Mouse (Mus musculus) G1E (cell line): ENCODE data around the gene Grtp1. TPM values are rescaled to one million over a fixed set of nuclear protein-coding genes. Genes with fewer than 3 reads are reported as not detected.

ENCODE experiments used
- ATAC-seq: 2 replicates; pipeline ENCODE4 v1.8.0; 2016; ENCODE audit warnings: mild to moderate bottlenecking; ENCODE audit not compliant: insufficient number of reproducible peaks, poor library complexity, low FRiP score, severe bottlenecking; ENCODE audit errors: extremely low read depth
- DNase-seq: peaks from one replicate; pipeline ENCODE4 v3.0.0; 2012; ENCODE audit warnings: low spot score
- H3K27me3 ChIP-seq: 2 replicates; pipeline ENCODE4 v1.6.1; 2012; ENCODE audit warnings: mild to moderate bottlenecking, low read length, inconsistent platforms; ENCODE audit not compliant: insufficient read depth
- H3K36me3 ChIP-seq: replicated peaks from 2 replicates; pipeline ENCODE3; 2012; ENCODE audit warnings: mild to moderate bottlenecking, inconsistent platforms
- H3K4me1 ChIP-seq: 2 replicates; pipeline ENCODE4 v1.6.1; 2012; ENCODE audit warnings: low read depth, low read length, inconsistent platforms, mixed read lengths; ENCODE audit not compliant: insufficient read depth
- H3K4me3 ChIP-seq: 2 replicates; pipeline ENCODE4 v1.5.1; 2012; ENCODE audit warnings: low read depth, mild to moderate bottlenecking, inconsistent platforms, low read length, moderate library complexity, mixed read lengths
- H3K9me3 ChIP-seq: replicated peaks from 2 replicates; pipeline ENCODE4 v1.6.1; 2012; ENCODE audit warnings: inconsistent platforms
- CTCF ChIP-seq: IDR thresholded peaks from 2 replicates; pipeline ENCODE4 v1.5.1; 2012; ENCODE audit warnings: low read depth, low read length, inconsistent platforms, mixed read lengths
- GATA1 ChIP-seq: IDR thresholded peaks from 2 replicates; pipeline ENCODE4 v1.6.1; 2012; ENCODE audit warnings: borderline replicate concordance, low read length, inconsistent platforms, mixed read lengths
- GATA2 ChIP-seq: IDR thresholded peaks from 2 replicates; pipeline ENCODE4 v1.6.1; 2012; ENCODE audit warnings: low read depth, low read length, inconsistent platforms, borderline replicate concordance
- POLR2AphosphoS5 ChIP-seq: IDR thresholded peaks from 2 replicates; pipeline ENCODE4 v1.6.1; 2012; ENCODE audit warnings: low read depth, low read length, inconsistent platforms; ENCODE audit not compliant: insufficient replicate concordance
- TAL1 ChIP-seq: conservative IDR thresholded peaks from 2 replicates; pipeline ENCODE4 v1.6.1; 2012; ENCODE audit warnings: low read depth, low read length, inconsistent platforms, mixed read lengths
- polyA plus RNA-seq: library from polyadenylated mRNA; stranded (reverse); fragments of >175 nt; gene quantifications from 2 replicates; pipeline ENCODE4 v1.2.3, GENCODE M21; 2012
- total RNA-seq, 2 experiments: library from RNA; stranded (forward) in 1 of 2; stranded (reverse) in 1 of 2; fragments of 200-1000 nt in 1 of 2; fragments of >200 nt in 1 of 2; fragmentation: Nextera tagmentation in 1 of 2; gene quantifications; 2 replicates each; pipeline ENCODE4 v1.2.3; 2014 to 2017

The Grtp1 gene
- total and polyA plus RNA-seq, 3 experiments, result 7.4 to 17.4 (median 10.7) TPM

DNA sequence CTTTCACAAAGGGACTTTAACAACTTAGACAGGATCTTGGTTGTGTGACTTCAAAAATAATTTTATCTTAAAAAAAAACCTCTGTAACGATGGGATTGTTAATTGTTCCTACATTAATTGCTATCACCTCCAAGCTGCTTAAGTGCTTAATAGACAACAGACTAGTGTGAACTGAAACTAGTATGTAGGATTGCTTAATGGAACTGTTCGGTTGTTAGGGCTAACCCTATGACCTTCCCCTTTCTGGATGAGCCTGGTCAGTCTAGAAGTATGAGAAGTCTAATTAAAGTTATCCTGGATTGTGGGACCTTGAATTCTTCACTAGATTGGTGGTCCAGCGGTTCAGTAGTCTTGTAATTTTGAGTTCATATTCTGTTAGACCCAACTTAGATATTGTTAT, 39.7 kb downstream of the Grtp1 start:
- H3K27me3 ChIP-seq, result no peaks in the 10 kb centered on the region
- H3K9me3 ChIP-seq, result no peaks in the 10 kb centered on the region
- DNase-seq (no peak), ATAC-seq (no peak)
- H3K4me1 ChIP-seq, result peaks cover 61% of the 10 kb centered on the region
- TF ChIP-seq POLR2AphosphoS5, result no peak
- no peak for TF ChIP-seq GATA1
- no peak for TF ChIP-seq CTCF
- TF ChIP-seq GATA2, result no peak
- no peak for TF ChIP-seq TAL1
- H3K4me3 ChIP-seq, result peak overlapping the region; percentile 97; the same call in 1 of the 2 replicates
- peaks cover 41% of the 10 kb centered on the region for H3K36me3 ChIP-seq

DNA sequence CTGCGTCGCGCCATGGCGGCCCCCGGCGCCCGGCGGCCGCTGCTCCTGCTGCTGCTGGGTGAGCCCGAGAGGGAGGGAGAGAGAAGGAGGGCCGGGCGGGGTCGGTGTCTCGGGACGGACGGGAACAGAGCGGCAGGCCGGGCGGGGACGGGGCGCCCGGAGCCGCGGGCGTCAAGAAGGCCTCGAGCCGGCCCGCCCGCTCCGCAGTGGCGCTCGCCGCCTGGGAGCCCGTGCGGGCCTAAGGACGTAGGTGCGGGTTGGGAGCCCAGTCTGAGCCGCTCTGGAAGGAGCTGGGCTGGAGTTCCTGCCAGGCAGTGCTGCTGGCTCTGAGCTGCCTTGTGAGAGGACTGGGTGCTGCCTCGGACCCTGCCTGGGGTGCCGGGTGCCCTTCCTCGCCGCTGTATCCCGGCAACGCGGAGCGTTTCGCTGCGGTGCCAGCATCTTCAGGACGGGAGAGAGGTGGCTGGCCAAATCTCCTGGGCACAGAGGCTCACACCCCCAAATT, 41.0 kb downstream of the Grtp1 start:
- no peak for ATAC-seq
- peak overlapping the region; percentile 97 for H3K4me3 ChIP-seq
- TF ChIP-seq CTCF, result no peak
- TF ChIP-seq GATA2, result no peak
- no peak for TF ChIP-seq GATA1
- no peak for TF ChIP-seq POLR2AphosphoS5
- no peak for TF ChIP-seq TAL1
- no peaks in the 10 kb centered on the region for H3K9me3 ChIP-seq
- H3K4me1 ChIP-seq, result peaks cover 51% of the 10 kb centered on the region
- DNase-seq, result no peak
- H3K36me3 ChIP-seq, result peaks cover 41% of the 10 kb centered on the region
- H3K27me3 ChIP-seq, result no peaks in the 10 kb centered on the region

DNA sequence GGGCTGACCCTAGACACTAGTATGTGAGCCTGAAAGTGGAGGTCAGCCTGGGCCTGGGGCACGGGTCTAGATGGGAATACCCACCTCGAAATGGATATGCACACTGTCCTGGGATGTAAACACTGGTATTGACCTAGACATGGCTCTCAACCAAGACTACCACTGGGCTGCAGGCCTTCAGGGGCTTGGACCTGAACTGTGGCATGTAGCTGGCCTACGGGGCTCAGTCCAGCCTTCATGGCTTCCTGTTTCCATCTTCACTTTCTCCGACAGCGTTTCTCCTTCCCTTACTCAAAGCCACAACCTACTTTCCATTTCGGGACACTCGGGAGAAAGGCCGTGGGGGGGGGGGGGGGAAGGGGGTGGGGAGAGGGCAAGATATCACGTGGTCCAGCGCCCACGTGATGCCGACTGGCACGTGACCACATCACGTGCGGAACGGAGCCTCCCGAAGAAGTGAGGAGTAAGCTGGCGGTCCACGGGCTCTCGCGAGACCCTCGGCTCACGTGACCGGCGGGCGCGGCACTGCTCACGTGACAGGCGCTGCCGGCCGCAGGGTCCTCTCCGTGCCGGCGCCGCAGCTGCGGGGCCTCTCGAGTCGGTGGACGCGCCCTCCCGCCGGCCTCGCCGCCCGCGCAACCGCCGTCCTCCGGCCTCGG, 41.6 kb downstream of the Grtp1 start, which contains the start of gene Lamp1:
TSS of gene Lamp1 (plus strand) at position 444 of the 659 bp plus-strand sequence.
- H3K4me3 ChIP-seq, result peak within 1 kb of the TSS; percentile 97
- peaks cover 45% of the 10 kb centered on the region for H3K4me1 ChIP-seq
- ATAC-seq (peak; percentile 43), DNase-seq (peak; percentile 91)
- TF ChIP-seq POLR2AphosphoS5, result no peak
- TF ChIP-seq TAL1, result no peak
- no peak for TF ChIP-seq CTCF
- no peak; the same call in 1 of the 2 replicates for TF ChIP-seq GATA2
- TF ChIP-seq GATA1, result no peak
- H3K36me3 ChIP-seq, result peaks cover 40% of the 10 kb centered on the region
- no peaks in the 10 kb centered on the region for H3K9me3 ChIP-seq
- H3K27me3 ChIP-seq, result no peaks in the 10 kb centered on the region

DNA sequence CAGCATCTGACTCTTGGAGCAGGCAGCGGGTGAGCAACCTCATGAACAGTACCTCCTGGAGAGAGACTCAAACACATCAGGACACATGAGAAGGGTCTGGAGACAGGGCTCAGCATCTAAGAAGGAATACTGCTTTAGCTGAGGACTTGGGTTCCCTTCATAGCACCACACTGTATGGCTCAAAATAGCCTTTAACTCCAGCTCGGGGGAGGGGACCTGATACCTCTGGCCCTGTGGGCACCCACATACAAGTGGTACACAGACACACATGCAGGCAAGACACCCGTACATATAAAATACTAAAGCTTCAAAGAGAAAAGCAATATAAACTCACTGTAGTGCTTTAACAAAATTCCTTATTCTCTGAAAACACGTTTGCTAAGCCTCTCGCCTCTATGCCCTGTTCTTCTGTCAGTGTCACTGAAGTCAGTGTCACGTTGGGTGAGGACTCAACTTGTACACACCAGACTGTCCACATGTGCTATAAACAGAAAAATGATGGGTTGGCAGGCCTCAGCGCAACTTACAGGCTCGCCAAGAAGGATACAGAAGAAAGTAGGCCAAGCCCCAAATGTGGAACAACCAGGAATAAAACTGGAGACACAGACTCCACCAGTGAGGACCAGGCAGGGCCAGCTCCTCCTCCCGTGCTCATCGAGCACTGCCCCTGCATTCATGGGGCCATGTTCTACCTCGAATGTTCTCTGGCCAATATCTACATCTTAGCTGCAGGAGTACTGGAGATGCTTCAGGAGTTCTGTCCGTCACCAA, 43.9 kb downstream of the Grtp1 start:
- ATAC-seq (no peak), DNase-seq (no peak)
- TF ChIP-seq CTCF (no peak), POLR2AphosphoS5 (no peak), GATA1 (no peak), GATA2 (no peak), TAL1 (no peak)
- H3K9me3 ChIP-seq, result no peaks in the 10 kb centered on the region
- no peaks in the 10 kb centered on the region for H3K27me3 ChIP-seq
- no peak overlapping the region for H3K4me3 ChIP-seq
- H3K4me1 ChIP-seq, result peaks cover 22% of the 10 kb centered on the region
- peaks cover 41% of the 10 kb centered on the region for H3K36me3 ChIP-seq

DNA sequence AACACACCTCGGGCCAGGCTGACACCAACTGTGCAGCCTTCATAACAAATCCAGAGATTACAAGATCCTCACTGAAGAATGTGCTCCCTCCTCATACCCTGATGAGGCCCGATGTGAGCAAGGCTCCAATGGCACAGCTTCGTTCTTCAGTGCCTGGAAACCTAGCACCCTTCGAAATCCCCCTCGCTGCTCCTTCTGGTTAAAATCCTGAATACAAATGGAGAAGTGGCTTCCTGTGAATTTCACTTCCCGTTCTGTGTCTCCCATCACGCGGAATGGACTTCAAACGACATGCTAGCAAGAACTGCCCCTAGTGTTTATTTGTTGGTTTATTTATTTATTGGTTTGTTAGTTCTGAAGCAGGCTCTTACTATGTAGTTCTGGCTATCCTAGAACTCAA, 45.1 kb downstream of the Grtp1 start:
- Histone ChIP-seq H3K4me3 (no peak overlapping the region), H3K4me1 (peaks cover 11% of the 10 kb centered on the region), H3K9me3 (no peaks in the 10 kb centered on the region), H3K27me3 (no peaks in the 10 kb centered on the region), H3K36me3 (peaks cover 45% of the 10 kb centered on the region)
- TF ChIP-seq CTCF, result no peak
- TF ChIP-seq GATA1, result no peak
- TF ChIP-seq TAL1, result no peak
- TF ChIP-seq POLR2AphosphoS5, result no peak
- no peak for TF ChIP-seq GATA2
- ATAC-seq, result no peak
- DNase-seq, result no peak

DNA sequence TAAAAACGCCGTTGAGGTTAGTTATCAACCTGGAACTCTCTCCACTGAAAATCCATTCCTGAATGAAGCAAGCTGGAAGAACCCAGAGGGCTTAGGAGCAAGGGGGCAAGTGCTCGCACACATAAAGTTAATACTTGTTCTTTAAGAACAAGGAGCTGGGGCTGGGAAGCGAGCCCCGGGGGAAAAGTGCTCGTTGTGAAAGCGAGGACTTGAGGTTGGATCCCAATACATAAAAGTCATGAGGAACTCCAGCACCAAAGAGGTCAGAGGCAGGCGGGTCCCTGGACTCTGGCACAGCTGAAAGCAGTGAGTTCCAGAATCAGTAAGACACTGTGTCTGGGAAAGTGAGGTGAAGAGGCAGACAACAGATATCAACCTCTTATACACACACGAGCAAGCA, 46.3 kb downstream of the Grtp1 start:
- no peaks in the 10 kb centered on the region for H3K27me3 ChIP-seq
- peaks cover 7% of the 10 kb centered on the region for H3K4me1 ChIP-seq
- TF ChIP-seq TAL1, result no peak
- no peak for TF ChIP-seq CTCF
- TF ChIP-seq POLR2AphosphoS5, result no peak
- no peak for TF ChIP-seq GATA2
- TF ChIP-seq GATA1, result no peak
- H3K9me3 ChIP-seq, result no peaks in the 10 kb centered on the region
- ATAC-seq (no peak), DNase-seq (no peak)
- H3K4me3 ChIP-seq, result no peak overlapping the region
- H3K36me3 ChIP-seq, result peaks cover 55% of the 10 kb centered on the region
